Mouse (Mus musculus): Measurements from ENCODE around the gene Wnt9a. TPM values are rescaled to one million over a fixed set of nuclear protein-coding genes. Genes with fewer than 3 reads are reported as not detected.

The Wnt9a gene
- total and polyA plus RNA-seq, 2 experiments from 2014 or later = 2.3 to 5.6 TPM

- no peak for ATAC-seq (ENCODE audit: low FRiP score)
- no peak overlapping the region for H3K9ac ChIP-seq (replicated peaks; ENCODE audit: low read length, poor library complexity, severe bottlenecking)
- H3K9me3 ChIP-seq (ENCODE audit: low read length) = no peaks in the 10 kb centered on the region
- 86% methylated on average over 3 of the region's 3 CpGs for WGBS
- no peak overlapping the region for H3K4me2 ChIP-seq (ENCODE audit: low read depth, low read length, poor library complexity, severe bottlenecking)
- no peak for DNase-seq (ENCODE audit: low spot score)
- TF ChIP-seq CTCF (IDR thresholded peaks at IDR 0.05) = no peak
- H3K4me1 ChIP-seq (ENCODE audit: insufficient read depth, low read length) = no peaks in the 10 kb centered on the region
- no peak overlapping the region for H3K27ac ChIP-seq (ENCODE audit: low read depth, low read length)
- no peaks in the 10 kb centered on the region for H3K27me3 ChIP-seq (ENCODE audit: insufficient read depth, low read length)
- no peak overlapping the region for H3K4me3 ChIP-seq (ENCODE audit: low read depth, low read length)
- no peaks in the 10 kb centered on the region for H3K36me3 ChIP-seq (ENCODE audit: insufficient read depth, low read length)
These were observed 71.3 kb downstream of the Wnt9a start for GRCm38 (mm10) chr11:59377999-59378398.

GRCm38 (mm10) chr11:59379547-59379946 is 72.8 kb downstream of the Wnt9a start:
- H3K36me3 ChIP-seq (ENCODE audit: insufficient read depth, low read length) = no peaks in the 10 kb centered on the region
- no peaks in the 10 kb centered on the region for H3K9me3 ChIP-seq (ENCODE audit: low read length)
- no peak for ATAC-seq (ENCODE audit: low FRiP score)
- H3K4me3 ChIP-seq (ENCODE audit: low read depth, low read length) = no peak overlapping the region
- H3K9ac ChIP-seq (replicated peaks; ENCODE audit: low read length, poor library complexity, severe bottlenecking) = no peak overlapping the region
- no peak overlapping the region for H3K27ac ChIP-seq (ENCODE audit: low read depth, low read length)
- TF ChIP-seq CTCF (IDR thresholded peaks at IDR 0.05) = no peak
- DNase-seq (ENCODE audit: low spot score) = no peak
- H3K27me3 ChIP-seq (ENCODE audit: insufficient read depth, low read length) = no peaks in the 10 kb centered on the region
- no peak overlapping the region for H3K4me2 ChIP-seq (ENCODE audit: low read depth, low read length, poor library complexity, severe bottlenecking)
- no peaks in the 10 kb centered on the region for H3K4me1 ChIP-seq (ENCODE audit: insufficient read depth, low read length)

Small RNA genes lying within 50 kb of the gene (microRNA-seq; reads per million reads assigned to microRNA genes)
- not detected for gene Gm24756 (ENCODE audit: borderline number of aligned reads)

Other genes with a start within 250 kb of the Wnt9a start
- gene Obscn, start 170.5 kb upstream of the Wnt9a start, total RNA-seq (2014; rRNA removed) = 2.1 and 4.0 TPM in 2 replicates
- gene Obscn, start 170.5 kb upstream of the Wnt9a start, polyA plus RNA-seq (2015; fragmentation: Nextera tagmentation; extraction: Ambion mirVana) = 0.38 and 0.39 TPM in 2 replicates
- 8.1 and 14.3 TPM in 2 replicates for gene Iba57, start 143.2 kb upstream of the Wnt9a start, total RNA-seq (2014; rRNA removed)
- gene Iba57, start 143.2 kb upstream of the Wnt9a start, polyA plus RNA-seq (2015; fragmentation: Nextera tagmentation; extraction: Ambion mirVana) = 9.2 and 10.4 TPM in 2 replicates
- 0.38 and 0.99 TPM in 2 replicates for gene Gjc2, start 123.7 kb upstream of the Wnt9a start, total RNA-seq (2014; rRNA removed)
- 0.27 and 0.44 TPM in 2 replicates for gene Gjc2, start 123.7 kb upstream of the Wnt9a start, polyA plus RNA-seq (2015; fragmentation: Nextera tagmentation; extraction: Ambion mirVana)
- gene Guk1, start 114.7 kb upstream of the Wnt9a start, total RNA-seq (2014; rRNA removed) = 125 and 141 TPM in 2 replicates
- 289 and 314 TPM in 2 replicates for gene Guk1, start 114.7 kb upstream of the Wnt9a start, polyA plus RNA-seq (2015; fragmentation: Nextera tagmentation; extraction: Ambion mirVana)
- 65.0 and 80.6 TPM in 2 replicates for gene Mrpl55, start 104.4 kb upstream of the Wnt9a start, total RNA-seq (2014; rRNA removed)
- 104 and 112 TPM in 2 replicates for gene Mrpl55, start 104.4 kb upstream of the Wnt9a start, polyA plus RNA-seq (2015; fragmentation: Nextera tagmentation; extraction: Ambion mirVana)
- gene 2310033P09Rik, start 98.6 kb upstream of the Wnt9a start, total RNA-seq (2014; rRNA removed) = 7.0 and 7.3 TPM in 2 replicates
- 25.5 and 28.3 TPM in 2 replicates for gene 2310033P09Rik, start 98.6 kb upstream of the Wnt9a start, polyA plus RNA-seq (2015; fragmentation: Nextera tagmentation; extraction: Ambion mirVana)
- gene Arf1, start 78.7 kb upstream of the Wnt9a start, total RNA-seq (2014; rRNA removed) = 372 and 409 TPM in 2 replicates
- gene Arf1, start 78.7 kb upstream of the Wnt9a start, polyA plus RNA-seq (2015; fragmentation: Nextera tagmentation; extraction: Ambion mirVana) = 626 and 656 TPM in 2 replicates
- 0.16 TPM in 1 of 2 replicates, not detected in the other for gene Wnt3a, start 16.2 kb upstream of the Wnt9a start, total RNA-seq (2014; rRNA removed)
- gene Wnt3a, start 16.2 kb upstream of the Wnt9a start, polyA plus RNA-seq (2015; fragmentation: Nextera tagmentation; extraction: Ambion mirVana) = 0.10 TPM in 1 of 2 replicates, not detected in the other
- not detected in 2 replicates for gene Prss38, start 68.7 kb downstream of the Wnt9a start, total RNA-seq (2014; rRNA removed)
- 0.22 TPM in 1 of 2 replicates, not detected in the other for gene Prss38, start 68.7 kb downstream of the Wnt9a start, polyA plus RNA-seq (2015; fragmentation: Nextera tagmentation; extraction: Ambion mirVana)
- gene Jmjd4, start 143.1 kb downstream of the Wnt9a start, total RNA-seq (2014; rRNA removed) = 38.0 and 39.8 TPM in 2 replicates
- 22.7 and 24.0 TPM in 2 replicates for gene Jmjd4, start 143.1 kb downstream of the Wnt9a start, polyA plus RNA-seq (2015; fragmentation: Nextera tagmentation; extraction: Ambion mirVana)
- 465 and 467 TPM in 2 replicates for gene Snap47, start 144.3 kb downstream of the Wnt9a start, total RNA-seq (2014; rRNA removed)
- gene Snap47, start 144.3 kb downstream of the Wnt9a start, polyA plus RNA-seq (2015; fragmentation: Nextera tagmentation; extraction: Ambion mirVana) = 588 and 631 TPM in 2 replicates
- 7.6 and 11.2 TPM in 2 replicates for gene Zfp867, start 165.5 kb downstream of the Wnt9a start, total RNA-seq (2014; rRNA removed)
- gene Zfp867, start 165.5 kb downstream of the Wnt9a start, polyA plus RNA-seq (2015; fragmentation: Nextera tagmentation; extraction: Ambion mirVana) = 6.4 and 8.0 TPM in 2 replicates
- gene Zkscan17, start 219.8 kb downstream of the Wnt9a start, total RNA-seq (2014; rRNA removed) = 20.2 and 30.4 TPM in 2 replicates
- gene Zkscan17, start 219.8 kb downstream of the Wnt9a start, polyA plus RNA-seq (2015; fragmentation: Nextera tagmentation; extraction: Ambion mirVana) = 13.3 and 14.7 TPM in 2 replicates
- 0.27 TPM in 1 of 2 replicates, not detected in the other for gene Nlrp3, start 234.6 kb downstream of the Wnt9a start, total RNA-seq (2014; rRNA removed)
- gene Nlrp3, start 234.6 kb downstream of the Wnt9a start, polyA plus RNA-seq (2015; fragmentation: Nextera tagmentation; extraction: Ambion mirVana) = 0.07 and 0.11 TPM in 2 replicates

All from midbrain, postnatal 0 days (tissue).